Mouse (Mus musculus): ENCODE results near the gene Echs1.

- TF ChIP-seq POLR2A (IDR thresholded peaks at IDR 0.05; ENCODE audit: borderline replicate concordance, insufficient read depth, low read length) (no peak), CTCF (IDR thresholded peaks at IDR 0.05; ENCODE audit: borderline replicate concordance, insufficient read depth, low read depth, low read length) (no peak)
These were observed 34.7 kb downstream of the Echs1 start for GRCm38 (mm10) chr7:140081408-140082241.

All from cerebellum, adult 2 months (tissue).